Mouse (Mus musculus) heart, adult 2 months (tissue): ENCODE data around the gene Cerkl. TPM values are rescaled to one million over a fixed set of nuclear protein-coding genes. Genes with fewer than 3 reads are reported as not detected.

ENCODE experiments used
- DNase-seq, 2 experiments: peaks; one replicate each; pipeline ENCODE4 v3.0.0; 2021
- H3K27ac ChIP-seq: fragments of 200-600 bp; 2 replicates; pipeline ENCODE4 v1.8.1; 2022
- H3K27me3 ChIP-seq: fragments of 200-500 bp; 2 replicates; pipeline ENCODE4 v1.6.1; 2012; ENCODE audit warnings: mild to moderate bottlenecking, low read length, inconsistent platforms, mixed read lengths; ENCODE audit not compliant: control insufficient read depth, insufficient read depth
- H3K36me3 ChIP-seq: fragments of 200-500 bp; 2 replicates; pipeline ENCODE4 v1.6.1; 2012; ENCODE audit warnings: low read length, inconsistent platforms; ENCODE audit not compliant: control insufficient read depth, insufficient read depth
- H3K4me1 ChIP-seq: fragments of 200-500 bp; 2 replicates; pipeline ENCODE4 v1.6.1; 2011; ENCODE audit warnings: low read length; ENCODE audit not compliant: control insufficient read depth, insufficient read depth
- H3K4me3 ChIP-seq: fragments of 200-600 bp; 2 replicates; pipeline ENCODE4 v1.8.1; 2022
- H3K79me2 ChIP-seq: fragments of 200-500 bp; replicated peaks from 2 replicates; pipeline ENCODE4 v1.6.1; 2012; ENCODE audit warnings: mild to moderate bottlenecking, inconsistent platforms, low read length, moderate library complexity, mixed read lengths; ENCODE audit not compliant: control insufficient read depth, insufficient read depth
- H3K9ac ChIP-seq: fragments of 200-500 bp; 2 replicates; pipeline ENCODE4 v1.6.1; 2012; ENCODE audit warnings: low read depth, mild to moderate bottlenecking, control low read depth, inconsistent platforms, low read length, mixed read lengths
- CTCF ChIP-seq: fragments of 200-600 bp; IDR thresholded peaks from 2 replicates; pipeline ENCODE4 v1.8.1; 2022; ENCODE audit warnings: antibody characterized with exemption, mild to moderate bottlenecking, moderate library complexity
- EP300 ChIP-seq: fragments of 200-500 bp; IDR thresholded peaks from 2 replicates; pipeline ENCODE4 v1.6.1; 2011; ENCODE audit warnings: low read depth, low read length, control low read depth; ENCODE audit not compliant: insufficient read depth
- POLR2A ChIP-seq: fragments of 200-500 bp; IDR thresholded peaks from 2 replicates; pipeline ENCODE4 v1.6.1; 2011; ENCODE audit warnings: mild to moderate bottlenecking, low read depth, low read length, control low read depth; ENCODE audit not compliant: insufficient read depth
- WGBS: fragments of 180-500 bp; shearing (Covaris S2); methylation state at CpG from one replicate; pipeline ENCODE4 v1.1.7; 2018; 5-methylcytosine and 5-hydroxymethylcytosine counted together
- intact Hi-C: fragments of 180-260 bp; cut with DNase I; formaldehyde crosslinking; loops from one replicate; pipeline ENCODE4 v1.15.1; 2025
- polyA plus RNA-seq: library from polyadenylated mRNA; depleted of rRNA; stranded (reverse); fragments of >200 nt; gene quantifications from 2 replicates; pipeline ENCODE4 v1.2.3, GENCODE M21; 2012; rRNA removed
- total RNA-seq, 2 experiments: library from RNA; stranded (reverse); gene quantifications; 2 replicates each; pipeline ENCODE4 v1.2.3; 2021

The Cerkl gene
- total and polyA plus RNA-seq, 3 experiments: 0.47 to 0.82 (median 0.73) TPM

DNA sequence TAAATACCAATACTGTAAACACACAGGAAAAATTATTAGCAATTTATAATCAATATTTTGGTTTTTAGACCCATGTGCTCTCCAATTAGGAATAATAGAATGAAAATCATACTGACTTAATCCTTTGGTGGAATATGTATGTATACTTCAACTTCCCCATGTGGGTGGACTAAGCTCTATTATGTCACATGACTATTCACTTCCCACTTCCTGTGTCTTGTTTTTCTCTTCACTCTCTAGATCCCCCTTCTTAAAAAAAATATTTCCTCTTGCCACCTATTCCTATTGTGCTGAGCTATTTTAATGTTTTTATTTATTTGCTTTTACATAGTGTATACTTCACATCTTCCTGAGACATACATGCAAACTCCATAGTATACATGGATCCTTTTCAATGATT, 154.2 kb downstream of the Cerkl start:
- H3K4me3 ChIP-seq: no peak overlapping the region
- no peak overlapping the region for H3K27ac ChIP-seq
- H3K79me2 ChIP-seq: no peaks in the 10 kb centered on the region
- intact Hi-C loops: no loop called here
- no peak overlapping the region for H3K9ac ChIP-seq
- TF ChIP-seq CTCF (no peak), POLR2A (no peak), EP300 (no peak)
- H3K4me1 ChIP-seq: no peaks in the 10 kb centered on the region
- H3K36me3 ChIP-seq: no peaks in the 10 kb centered on the region
- DNase-seq: no peak
- no peaks in the 10 kb centered on the region for H3K27me3 ChIP-seq

DNA sequence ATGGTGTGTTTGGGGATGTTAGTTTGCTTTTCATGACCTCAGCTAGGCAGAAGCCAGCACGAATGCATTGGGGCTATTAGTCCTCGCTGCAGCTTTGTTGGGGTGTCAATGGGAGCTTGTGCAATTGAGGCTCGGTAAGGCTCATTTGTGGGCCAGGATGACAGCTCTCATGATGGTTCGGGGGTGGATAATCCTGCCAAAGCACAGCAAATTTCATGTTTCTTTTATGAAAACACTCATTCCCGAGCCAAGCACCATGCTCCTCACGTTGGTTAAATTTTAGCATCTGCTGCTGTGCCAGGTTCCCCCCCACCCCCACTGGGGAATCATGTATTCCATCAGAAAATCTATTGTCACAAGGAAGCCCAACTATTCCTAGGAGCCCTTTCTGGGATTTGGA, 164.2 kb downstream of the Cerkl start:
- DNase-seq: no peak
- WGBS: 79% methylated on average over 6 of the region's 6 CpGs
- intact Hi-C loops: no loop called here
- Histone ChIP-seq H3K27ac (no peak overlapping the region), H3K79me2 (no peaks in the 10 kb centered on the region), H3K27me3 (no peaks in the 10 kb centered on the region), H3K9ac (no peak overlapping the region), H3K36me3 (no peaks in the 10 kb centered on the region), H3K4me3 (no peak overlapping the region), H3K4me1 (no peaks in the 10 kb centered on the region)
- no peak for TF ChIP-seq EP300
- TF ChIP-seq CTCF: no peak
- no peak for TF ChIP-seq POLR2A

DNA sequence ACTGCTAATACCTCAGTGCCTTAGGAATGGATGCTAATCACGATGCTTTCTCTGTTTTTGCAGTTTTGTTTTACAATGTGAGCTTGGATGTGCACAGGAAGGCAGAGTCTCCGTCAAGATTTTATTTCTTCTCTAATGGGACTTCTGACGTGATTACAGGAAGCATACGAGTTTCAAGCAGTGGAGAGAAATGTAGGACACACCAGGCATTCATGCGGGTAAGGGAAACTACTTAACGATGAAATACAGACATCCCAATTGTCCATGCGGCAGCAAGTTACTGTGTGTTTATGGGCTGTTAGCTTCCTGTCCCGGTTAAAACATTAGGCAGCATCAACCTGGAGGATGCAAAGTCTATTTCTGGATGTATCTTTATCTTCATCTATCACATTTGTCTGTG, 164.7 kb downstream of the Cerkl start:
- Histone ChIP-seq H3K27ac (no peak overlapping the region), H3K36me3 (no peaks in the 10 kb centered on the region), H3K79me2 (no peaks in the 10 kb centered on the region), H3K4me1 (no peaks in the 10 kb centered on the region), H3K4me3 (no peak overlapping the region), H3K9ac (no peak overlapping the region), H3K27me3 (no peaks in the 10 kb centered on the region)
- WGBS: 68% methylated on average over 8 of the region's 8 CpGs
- intact Hi-C loops: no loop called here
- TF ChIP-seq CTCF: no peak
- TF ChIP-seq POLR2A: no peak
- no peak for TF ChIP-seq EP300
- DNase-seq: no peak

DNA sequence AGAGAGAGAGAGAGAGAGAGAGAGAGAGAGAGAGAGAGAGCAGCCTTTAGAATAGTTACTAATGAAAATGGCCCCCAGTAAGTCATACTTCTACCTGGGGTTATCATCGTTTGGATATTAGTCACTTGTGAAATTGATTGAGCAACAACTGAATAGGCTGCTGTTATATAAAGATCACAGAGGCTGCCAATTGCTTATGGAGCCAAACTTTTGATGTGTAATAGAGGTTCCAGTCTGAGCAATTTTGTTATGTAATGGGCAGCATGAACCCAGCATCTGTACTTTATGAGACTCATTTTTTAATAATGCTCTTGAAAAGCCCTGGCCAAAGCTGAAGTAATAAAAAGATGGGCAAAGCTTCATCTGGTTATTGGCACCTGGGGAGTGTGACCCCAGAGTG, 166.4 kb downstream of the Cerkl start:
- TF ChIP-seq CTCF (no peak), EP300 (no peak), POLR2A (no peak)
- 61% methylated on average over 1 of the region's 1 CpGs for WGBS
- DNase-seq: no peak

DNA sequence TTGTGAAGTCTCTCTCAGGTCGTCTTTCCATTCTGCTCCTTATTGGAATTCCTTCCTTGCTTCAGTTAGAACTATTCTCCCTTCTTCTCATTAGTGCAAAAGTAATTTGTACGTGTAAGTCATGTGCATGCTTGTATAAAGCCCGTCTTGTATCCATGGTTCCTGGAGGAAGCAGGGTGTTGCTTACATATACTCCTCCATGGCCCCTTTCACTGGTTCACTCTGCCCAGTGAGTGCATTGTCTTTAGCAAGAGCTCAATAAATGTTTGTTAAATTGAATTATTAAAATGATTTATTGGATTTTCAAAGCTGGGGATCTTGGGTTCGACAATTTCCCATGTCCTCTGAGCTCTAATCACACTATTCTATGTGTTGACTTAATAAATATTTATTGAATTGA, 172.4 kb downstream of the Cerkl start:
- Histone ChIP-seq H3K36me3 (no peaks in the 10 kb centered on the region), H3K4me1 (no peaks in the 10 kb centered on the region), H3K27ac (no peak overlapping the region), H3K4me3 (no peak overlapping the region), H3K79me2 (no peaks in the 10 kb centered on the region), H3K9ac (no peak overlapping the region), H3K27me3 (no peaks in the 10 kb centered on the region)
- intact Hi-C loops: no loop called here
- DNase-seq: no peak
- 82% methylated on average over 4 of the region's 4 CpGs for WGBS
- TF ChIP-seq POLR2A (no peak), CTCF (no peak), EP300 (no peak)

More for the DNA sequence above, 166.4 kb downstream of the Cerkl start:
- Histone ChIP-seq H3K27ac (no peak overlapping the region), H3K4me3 (no peak overlapping the region), H3K36me3 (no peaks in the 10 kb centered on the region), H3K27me3 (no peaks in the 10 kb centered on the region), H3K79me2 (no peaks in the 10 kb centered on the region), H3K4me1 (no peaks in the 10 kb centered on the region), H3K9ac (no peak overlapping the region)
- intact Hi-C loops: no loop called here

Other genes starting within 250 kb of the Cerkl start
- gene Itga4, start 201.4 kb downstream of the Cerkl start, total RNA-seq: 1 to 10 TPM; 1.7 to 2.7 TPM
- 1.6 and 1.8 TPM in 2 replicates for gene Itga4, start 201.4 kb downstream of the Cerkl start, polyA plus RNA-seq
- gene Neurod1, start within 50 bp of the Cerkl start, total RNA-seq: not detected
- gene Neurod1, start within 50 bp of the Cerkl start, polyA plus RNA-seq: not detected in 2 replicates
- 10 to 100 TPM; 19.3 to 24.0 TPM for gene Itprid2, start 178.6 kb upstream of the Cerkl start, total RNA-seq
- 6.5 and 9.6 TPM in 2 replicates for gene Itprid2, start 178.6 kb upstream of the Cerkl start, polyA plus RNA-seq